Mouse (Mus musculus) forelimb bud, embryonic 11.5 days (tissue): ENCODE results near the gene Naip6.
"Not testable (repeated sequence)": the region's sequence is repeated elsewhere in the genome, so short reads cannot be mapped to it uniquely, and the experiment has no call there.

Experiments used
- DNase-seq: peaks from one replicate; pipeline ENCODE4 v3.0.0-alpha.2; 2012; ENCODE audit warnings: low read depth, low spot score

Naip6 gene

DNA sequence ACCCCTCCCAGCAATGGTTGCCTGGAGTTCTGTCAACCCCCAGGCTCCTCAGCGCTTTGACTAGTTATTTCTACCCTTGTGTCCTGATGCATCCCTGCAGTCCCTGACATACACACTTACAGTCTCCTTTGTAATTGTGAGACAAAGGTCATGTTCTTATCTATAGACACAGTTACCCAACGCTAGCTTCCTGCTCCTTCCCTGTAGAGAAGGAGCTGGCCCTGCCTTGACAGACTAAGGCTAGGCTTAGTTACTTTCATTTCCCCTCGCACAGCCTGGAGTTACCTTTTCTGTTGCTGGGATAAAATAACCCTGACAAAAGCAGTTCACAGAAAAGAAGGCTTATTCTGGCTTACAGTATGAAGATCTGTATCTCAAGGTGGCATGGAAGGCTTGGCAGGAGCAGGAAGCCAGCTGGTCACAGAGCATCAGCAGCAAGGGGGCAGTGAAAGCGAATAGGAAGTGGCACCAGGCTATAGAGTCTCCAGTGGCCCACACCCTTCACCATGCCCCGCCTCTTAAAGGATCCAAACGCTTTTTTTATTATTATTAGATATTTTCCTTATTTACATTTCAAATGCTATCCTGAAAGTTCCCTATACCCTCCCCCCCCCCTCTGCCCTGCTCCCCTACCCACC is at the start of gene Naip6:
Naip6 (minus strand) TSS at position 419 of the 638 bp plus-strand sequence.
- DNase-seq: not testable (repeated sequence)

DNA sequence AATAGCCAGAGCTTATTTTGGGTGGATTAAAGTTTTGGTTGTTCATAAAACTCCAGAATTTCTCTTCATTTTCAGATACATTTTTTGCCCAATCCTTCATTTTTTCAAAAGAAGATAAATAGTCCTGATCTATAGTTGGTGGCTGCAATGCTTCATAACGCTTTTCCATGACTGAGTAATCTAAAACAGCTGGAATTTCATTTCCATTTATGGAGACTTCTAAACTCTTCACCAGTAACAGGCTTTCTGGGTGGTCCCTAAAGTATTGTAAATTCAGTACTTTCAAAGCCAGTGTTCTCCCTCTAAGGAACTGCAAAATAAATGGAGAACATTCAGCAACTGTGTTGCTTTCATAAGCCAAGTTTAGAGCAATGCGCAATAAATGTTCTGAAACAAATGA is 34.8 kb upstream of the Naip6 start:
- not testable (repeated sequence) for DNase-seq

DNA sequence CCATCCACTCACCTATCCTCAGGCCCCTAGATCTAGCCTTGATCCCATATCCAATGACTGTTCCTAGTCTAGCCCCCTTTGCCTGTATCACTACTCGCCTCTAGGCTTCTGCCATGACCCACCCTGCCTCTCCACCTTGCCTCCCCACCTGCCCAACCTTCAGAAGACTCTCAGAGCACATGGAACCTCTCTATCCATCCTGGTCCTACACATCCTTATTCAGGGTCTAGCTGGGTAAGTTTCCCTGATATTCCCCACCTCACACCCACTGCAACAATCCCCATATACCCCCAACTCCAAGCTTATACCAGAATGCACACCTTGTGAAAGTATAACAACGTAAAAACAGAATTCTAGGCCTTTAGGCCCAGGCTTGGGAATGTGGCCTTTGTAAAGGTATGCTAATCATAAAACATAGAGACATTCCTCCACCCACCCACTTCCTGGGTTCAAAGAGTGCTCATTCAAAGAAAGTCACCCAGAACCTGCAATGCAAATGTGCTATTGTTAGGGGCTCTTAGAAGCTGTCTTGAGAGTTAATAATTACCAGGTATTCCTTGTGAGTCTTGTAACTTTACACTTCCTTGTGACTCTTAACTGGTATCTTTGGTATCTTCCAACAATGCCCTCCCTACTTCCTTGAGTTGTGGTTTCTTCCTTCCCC is 32.2 kb upstream of the Naip6 start:
- not testable (repeated sequence) for DNase-seq

DNA sequence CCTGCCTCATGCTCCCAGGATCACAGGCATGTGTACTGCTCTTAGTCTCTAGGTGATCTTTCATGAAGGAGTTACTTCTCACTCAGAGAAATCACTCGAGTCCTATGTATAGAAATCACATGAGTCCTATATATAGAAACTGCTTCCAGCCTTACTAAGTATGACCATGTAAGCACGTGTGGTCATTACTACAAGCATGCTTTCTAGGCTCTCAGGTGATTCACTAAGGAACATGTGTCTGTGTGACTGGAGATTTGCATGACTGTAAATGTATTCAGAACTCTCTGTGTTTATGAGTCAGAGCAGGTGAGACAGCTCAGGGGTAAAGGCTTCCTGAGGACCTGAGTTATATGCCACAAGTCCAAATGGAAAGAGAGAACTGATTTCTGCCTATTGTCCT is 24.3 kb upstream of the Naip6 start:
- no peak for DNase-seq

DNA sequence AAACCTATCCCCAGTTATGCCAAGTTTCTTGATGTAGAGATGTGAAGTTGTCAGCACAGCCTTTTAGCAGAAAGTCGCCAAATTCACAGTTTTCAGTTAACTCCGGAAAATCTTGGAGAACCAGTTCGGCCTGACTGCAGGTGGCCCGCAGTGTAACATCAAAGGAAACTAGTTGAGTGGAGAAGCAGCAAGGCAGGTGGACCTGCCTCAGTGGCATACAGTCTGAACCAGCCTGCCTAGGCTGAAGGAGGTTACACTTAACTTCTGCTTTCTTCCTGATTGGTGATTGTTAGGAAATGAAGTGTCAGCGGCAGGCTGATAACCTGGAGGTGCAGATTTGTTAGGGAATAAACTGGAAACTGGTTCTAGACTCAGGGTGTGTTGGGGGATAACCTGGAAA is 14.3 kb upstream of the Naip6 start:
- not testable (repeated sequence) for DNase-seq

DNA sequence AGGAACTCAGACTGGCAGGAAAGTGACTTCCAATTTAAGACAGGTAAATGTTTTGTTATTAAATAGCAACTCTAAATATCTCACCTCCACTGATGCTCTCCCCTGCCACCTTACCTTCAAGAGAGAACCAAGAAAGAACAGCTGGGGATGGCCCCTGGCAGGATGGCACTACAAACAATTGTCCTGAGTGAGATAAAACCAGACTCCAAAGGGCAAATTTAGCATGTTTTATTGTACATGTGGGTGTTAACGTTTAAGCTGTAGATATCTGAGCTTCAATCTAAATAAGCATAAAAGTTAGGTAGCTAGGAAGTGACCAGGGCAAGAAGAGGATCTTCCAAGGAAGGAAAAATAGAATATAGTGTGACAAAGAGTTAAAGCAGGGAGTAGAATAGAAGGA is 11.4 kb upstream of the Naip6 start:
- DNase-seq: not testable (repeated sequence)

DNA sequence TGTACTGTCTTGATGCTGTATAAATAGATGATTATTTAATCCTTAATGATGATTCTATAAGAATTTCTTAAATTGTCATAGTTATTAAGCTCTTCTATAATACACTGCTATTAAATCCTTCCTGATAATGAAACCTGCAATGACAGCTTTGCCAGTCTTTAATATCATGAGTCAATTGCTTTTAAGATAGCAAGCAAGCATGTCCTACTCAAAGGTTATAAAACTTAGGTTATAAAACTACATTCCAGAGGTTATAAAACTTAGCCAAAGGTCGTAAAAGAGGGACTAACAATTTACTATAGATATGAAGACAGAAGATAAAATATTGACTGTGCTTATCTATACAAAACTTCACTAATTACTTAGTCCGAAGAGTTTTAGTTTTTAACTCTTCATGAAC is 10.6 kb upstream of the Naip6 start:
- not testable (repeated sequence) for DNase-seq

DNA sequence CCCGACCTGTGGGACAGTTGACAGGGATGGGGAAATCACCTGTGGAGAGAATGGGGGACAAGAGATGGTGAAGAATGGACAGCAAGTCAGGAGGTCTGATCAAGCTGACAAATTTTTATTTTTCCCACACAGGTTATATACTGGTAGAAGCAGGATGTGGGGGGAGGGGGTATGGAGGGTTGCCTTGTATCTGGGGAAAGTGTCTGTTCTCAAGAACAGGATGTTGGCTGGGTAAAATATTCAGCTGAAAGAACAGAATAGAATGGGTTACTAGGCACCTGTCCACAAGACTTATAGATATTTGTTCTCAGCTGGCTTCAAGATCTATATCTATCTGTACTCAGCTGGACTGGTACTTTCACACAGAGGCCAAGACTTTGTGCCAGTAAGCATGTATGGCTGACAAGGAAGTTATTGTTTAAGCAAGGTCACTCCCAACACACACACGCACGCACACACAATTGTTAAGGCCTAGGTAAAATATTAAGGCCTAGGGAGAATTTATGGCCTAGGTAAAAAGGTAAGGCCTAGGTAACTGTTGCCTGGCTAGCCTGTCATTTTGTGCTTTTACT is 4.9 kb upstream of the Naip6 start:
- DNase-seq: not testable (repeated sequence)

DNA sequence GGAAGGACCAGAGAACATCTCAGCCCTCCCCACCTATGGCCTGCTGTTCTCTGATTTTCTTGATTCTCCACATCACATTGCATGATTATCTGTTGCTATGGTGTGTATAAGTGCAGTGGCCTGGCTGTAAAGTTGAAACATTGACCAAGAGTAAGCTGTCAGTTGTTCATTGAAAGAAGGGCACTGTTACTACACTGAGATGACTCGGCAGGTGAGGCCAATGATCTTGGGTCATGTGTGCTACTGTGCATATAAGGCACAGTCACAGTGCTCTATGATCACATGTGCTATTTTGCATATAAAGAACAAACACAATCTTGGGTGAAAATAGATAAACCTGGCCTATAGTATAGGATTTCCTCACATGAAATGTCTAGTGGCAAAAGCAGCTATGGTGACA is 32.9 kb downstream of the Naip6 start:
- no peak for DNase-seq

DNA sequence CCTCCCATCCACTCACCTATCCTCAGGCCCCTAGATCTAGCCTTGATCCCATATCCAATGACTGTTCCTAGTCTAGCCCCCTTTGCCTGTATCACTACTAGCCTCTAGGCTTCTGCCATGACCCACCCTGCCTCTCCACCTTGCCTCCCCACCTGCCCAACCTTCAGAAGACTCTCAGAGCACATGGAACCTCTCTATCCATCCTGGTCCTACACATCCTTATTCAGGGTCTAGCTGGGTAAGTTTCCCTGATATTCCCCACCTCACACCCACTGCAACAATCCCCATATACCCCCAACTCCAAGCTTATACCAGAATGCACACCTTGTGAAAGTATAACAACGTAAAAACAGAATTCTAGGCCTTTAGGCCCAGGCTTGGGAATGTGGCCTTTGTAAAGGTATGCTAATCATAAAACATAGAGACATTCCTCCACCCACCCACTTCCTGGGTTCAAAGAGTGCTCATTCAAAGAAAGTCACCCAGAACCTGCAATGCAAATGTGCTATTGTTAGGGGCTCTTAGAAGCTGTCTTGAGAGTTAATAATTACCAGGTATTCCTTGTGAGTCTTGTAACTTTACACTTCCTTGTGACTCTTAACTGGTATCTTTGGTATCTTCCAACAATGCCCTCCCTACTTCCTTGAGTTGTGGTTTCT is 45.9 kb downstream of the Naip6 start:
- not testable (repeated sequence) for DNase-seq

DNA sequence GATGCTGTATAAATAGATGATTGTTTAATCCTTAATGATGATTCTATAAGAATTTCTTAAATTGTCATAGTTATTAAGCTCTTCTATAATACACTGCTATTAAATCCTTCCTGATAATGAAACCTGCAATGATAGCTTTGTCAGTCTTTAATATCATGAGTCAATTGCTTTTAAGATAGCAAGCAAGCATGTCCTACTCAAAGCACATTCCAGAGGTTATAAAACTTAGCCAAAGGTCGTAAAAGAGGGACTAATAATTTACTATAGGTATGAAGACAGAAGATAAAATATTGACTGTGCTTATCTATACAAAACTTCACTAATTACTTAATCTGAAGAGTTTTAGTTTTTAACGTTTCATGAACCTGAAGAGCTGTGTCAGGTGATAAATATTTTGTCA is 60.5 kb downstream of the Naip6 start:
- not testable (repeated sequence) for DNase-seq

DNA sequence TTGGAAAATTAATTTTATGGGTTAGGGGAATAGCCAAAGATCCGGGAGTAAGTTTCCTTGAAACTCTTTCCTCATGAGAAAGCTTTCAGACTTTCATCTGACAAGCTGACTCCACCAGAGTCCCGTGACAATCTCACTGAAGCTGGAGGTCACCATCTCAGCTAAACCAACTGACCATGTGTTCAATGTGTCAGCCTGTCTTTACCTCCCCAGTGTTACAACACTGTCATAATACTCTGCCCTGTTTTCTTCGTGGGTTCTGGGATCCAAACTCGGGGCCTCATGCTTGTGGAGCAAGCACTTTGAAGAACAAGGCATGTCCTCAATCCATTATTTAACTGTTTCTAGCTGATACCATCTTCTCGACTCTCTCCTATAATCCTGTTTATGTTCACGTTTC is 61.5 kb downstream of the Naip6 start:
- not testable (repeated sequence) for DNase-seq

DNA sequence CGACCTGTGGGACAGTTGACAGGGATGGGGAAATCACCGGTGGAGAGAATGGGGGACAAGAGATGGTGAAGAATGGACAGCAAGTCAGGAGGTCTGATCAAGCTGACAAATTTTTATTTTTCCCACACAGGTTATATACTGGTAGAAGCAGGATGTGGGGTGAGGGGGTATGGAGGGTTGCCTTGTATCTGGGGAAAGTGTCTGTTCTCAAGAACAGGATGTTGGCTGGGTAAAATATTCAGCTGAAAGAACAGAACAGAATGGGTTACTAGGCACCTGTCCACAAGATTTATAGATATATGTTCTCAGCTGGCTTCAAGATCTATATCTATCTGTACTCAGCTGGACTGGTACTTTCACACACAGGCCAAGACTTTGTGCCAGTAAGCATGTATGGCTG is 65.6 kb downstream of the Naip6 start:
- not testable (repeated sequence) for DNase-seq

DNA sequence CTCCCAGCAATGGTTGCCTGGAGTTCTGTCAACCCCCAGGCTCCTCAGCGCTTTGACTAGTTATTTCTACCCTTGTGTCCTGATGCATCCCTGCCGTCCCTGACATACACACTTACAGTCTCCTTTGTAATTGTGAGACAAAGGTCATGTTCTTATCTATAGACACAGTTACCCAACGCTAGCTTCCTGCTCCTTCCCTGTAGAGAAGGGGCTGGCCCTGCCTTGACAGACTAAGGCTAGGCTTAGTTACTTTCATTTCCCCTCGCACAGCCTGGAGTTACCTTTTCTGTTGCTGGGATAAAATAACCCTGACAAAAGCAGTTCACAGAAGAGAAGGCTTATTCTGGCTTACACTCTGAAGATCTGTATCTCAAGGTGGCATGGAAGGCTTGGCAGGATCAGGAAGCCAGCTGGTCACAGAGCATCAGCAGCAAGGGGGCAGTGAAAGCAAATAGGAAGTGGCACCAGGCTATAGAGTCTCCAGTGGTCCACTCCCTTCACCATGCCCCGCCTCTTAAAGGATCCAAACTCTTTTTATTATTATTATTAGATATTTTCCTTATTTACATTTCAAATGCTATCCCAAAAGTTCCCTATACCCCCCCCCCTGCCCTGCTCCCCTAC is 70.5 kb downstream of the Naip6 start:
- not testable (repeated sequence) for DNase-seq

DNA sequence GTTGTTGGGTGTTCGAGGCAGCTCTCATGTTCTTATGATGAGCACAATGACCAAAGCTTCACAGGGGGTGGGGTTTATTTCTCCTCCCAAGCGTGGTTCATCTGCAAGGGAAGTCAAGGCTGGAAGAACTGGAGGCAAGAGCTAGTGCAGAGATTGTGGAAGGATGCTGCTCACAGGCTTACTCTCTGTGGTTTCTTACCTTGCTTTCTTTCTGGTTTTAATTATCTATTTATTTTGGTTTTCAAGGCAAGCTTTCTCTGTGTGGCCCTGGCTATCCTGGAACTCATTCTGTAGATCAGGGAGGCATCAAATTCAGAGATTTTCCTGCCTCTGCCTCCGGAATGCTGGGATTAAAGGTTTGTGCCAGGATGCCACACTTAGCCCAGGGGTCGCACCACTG is 71.3 kb downstream of the Naip6 start, which contains the start of gene Naip5:
Naip5 (minus strand) TSS at position 101 of the 400 bp plus-strand sequence.
- not testable (repeated sequence) for DNase-seq

DNA sequence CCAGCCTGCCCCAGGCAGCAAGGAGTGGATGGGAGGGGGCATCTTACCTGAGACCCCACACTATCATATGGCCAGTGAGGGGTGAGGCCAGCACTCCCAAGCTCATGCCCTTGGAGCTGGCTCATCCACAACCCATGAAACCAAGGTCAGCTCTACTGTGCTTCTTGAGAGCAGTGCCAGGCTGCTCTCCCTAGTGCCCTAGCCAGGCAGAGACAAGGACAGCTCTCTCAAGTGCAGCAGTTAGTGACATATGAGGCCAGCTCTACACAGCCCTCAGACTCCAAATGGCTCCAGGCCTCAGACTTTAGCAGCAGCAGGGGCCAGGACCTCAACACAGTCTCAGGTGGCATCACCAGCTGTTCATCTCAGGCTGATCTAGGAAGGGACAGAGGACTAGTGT is 73.8 kb downstream of the Naip6 start:
- DNase-seq: no peak
